Mouse (Mus musculus) cortical plate, adult 2 months (tissue): ENCODE data around the gene Cstf1. TPM values are rescaled to one million over a fixed set of nuclear protein-coding genes. Genes with fewer than 3 reads are reported as not detected.

Experiments
- H3K27ac ChIP-seq: fragments of 200-500 bp; 2 replicates; pipeline ENCODE4 v1.5.1; 2012; ENCODE audit warnings: low read length, control low read depth, inconsistent platforms; ENCODE audit not compliant: insufficient read depth
- H3K4me1 ChIP-seq: fragments of 200-500 bp; 2 replicates; pipeline ENCODE4 v1.6.1; 2011; ENCODE audit warnings: low read length; ENCODE audit not compliant: control insufficient read depth, insufficient read depth
- H3K4me3 ChIP-seq: fragments of 200-500 bp; 2 replicates; pipeline ENCODE4 v1.5.1; 2011; ENCODE audit warnings: mild to moderate bottlenecking, low read length, control low read depth; ENCODE audit not compliant: insufficient read depth
- CTCF ChIP-seq: fragments of 200-500 bp; IDR thresholded peaks from 2 replicates; pipeline ENCODE4 v1.5.1; 2011; ENCODE audit warnings: mild to moderate bottlenecking, control low read depth, low read length; ENCODE audit not compliant: insufficient read depth; ENCODE audit errors: extremely low read depth
- POLR2A ChIP-seq: fragments of 200-500 bp; IDR thresholded peaks from 2 replicates; pipeline ENCODE4 v1.6.1; 2011; ENCODE audit warnings: mild to moderate bottlenecking, low read length, control low read depth; ENCODE audit not compliant: insufficient read depth; ENCODE audit errors: extremely low read depth
- polyA plus RNA-seq: library from polyadenylated mRNA; depleted of rRNA; stranded (reverse); fragments of >200 nt; gene quantifications from 2 replicates; pipeline ENCODE4 v1.2.3, GENCODE M21; 2012

Cstf1 gene
- polyA plus RNA-seq, 1 experiment = 25.7 TPM

- peaks cover 5% of the 10 kb centered on the region for H3K4me1 ChIP-seq
- TF ChIP-seq POLR2A (no peak), CTCF (no peak)
- H3K27ac ChIP-seq = no peak within 1 kb of the TSS
- H3K4me3 ChIP-seq = no peak within 1 kb of the TSS
Observed at GRCm38 (mm10) chr2:172393391-172394051, 23.0 kb downstream of the Cstf1 start, which contains the start of gene Cass4. TSS of gene Cass4 (plus strand) at chr2:172393794.

GRCm38 (mm10) chr2:172394052-172394392, 23.5 kb downstream of the Cstf1 start:
- H3K27ac ChIP-seq = no peak overlapping the region
- peaks cover 5% of the 10 kb centered on the region for H3K4me1 ChIP-seq
- TF ChIP-seq POLR2A = no peak
- no peak for TF ChIP-seq CTCF
- no peak overlapping the region for H3K4me3 ChIP-seq

GRCm38 (mm10) chr2:172394671-172395070, 24.2 kb downstream of the Cstf1 start:
- H3K4me1 ChIP-seq = peaks cover 5% of the 10 kb centered on the region
- TF ChIP-seq POLR2A (no peak), CTCF (no peak)
- H3K27ac ChIP-seq = no peak overlapping the region
- H3K4me3 ChIP-seq = no peak overlapping the region

- Histone ChIP-seq H3K27ac (no peak overlapping the region), H3K4me3 (no peak overlapping the region), H3K4me1 (peaks cover 3% of the 10 kb centered on the region)
- TF ChIP-seq CTCF = no peak
- TF ChIP-seq POLR2A = no peak
Observed at GRCm38 (mm10) chr2:172395961-172396360, 25.5 kb downstream of the Cstf1 start.

- TF ChIP-seq CTCF = no peak
- no peak for TF ChIP-seq POLR2A
- no peaks in the 10 kb centered on the region for H3K4me1 ChIP-seq
Observed at GRCm38 (mm10) chr2:172399901-172400300, 29.4 kb downstream of the Cstf1 start.

GRCm38 (mm10) chr2:172401116-172401825, 30.8 kb downstream of the Cstf1 start:
- H3K4me3 ChIP-seq = no peak overlapping the region
- H3K4me1 ChIP-seq = no peaks in the 10 kb centered on the region
- no peak overlapping the region for H3K27ac ChIP-seq
- TF ChIP-seq CTCF = no peak
- no peak for TF ChIP-seq POLR2A

More at GRCm38 (mm10) chr2:172399901-172400300, 29.4 kb downstream of the Cstf1 start:
- Histone ChIP-seq H3K4me3 (no peak overlapping the region), H3K27ac (no peak overlapping the region)

GRCm38 (mm10) chr2:172404239-172404638, 33.8 kb downstream of the Cstf1 start:
- Histone ChIP-seq H3K4me1 (no peaks in the 10 kb centered on the region), H3K27ac (no peak overlapping the region)
- TF ChIP-seq POLR2A (no peak), CTCF (no peak)

GRCm38 (mm10) chr2:172405011-172405410, 34.5 kb downstream of the Cstf1 start:
- no peaks in the 10 kb centered on the region for H3K4me1 ChIP-seq
- H3K4me3 ChIP-seq = no peak overlapping the region
- no peak overlapping the region for H3K27ac ChIP-seq
- TF ChIP-seq CTCF = no peak
- no peak for TF ChIP-seq POLR2A

More at GRCm38 (mm10) chr2:172404239-172404638, 33.8 kb downstream of the Cstf1 start:
- no peak overlapping the region for H3K4me3 ChIP-seq

GRCm38 (mm10) chr2:172406173-172406572, 35.7 kb downstream of the Cstf1 start:
- Histone ChIP-seq H3K27ac (no peak overlapping the region), H3K4me3 (no peak overlapping the region)
- TF ChIP-seq CTCF (no peak), POLR2A (no peak)

GRCm38 (mm10) chr2:172407499-172407898, 37.0 kb downstream of the Cstf1 start:
- Histone ChIP-seq H3K4me3 (no peak overlapping the region), H3K4me1 (no peaks in the 10 kb centered on the region), H3K27ac (no peak overlapping the region)
- TF ChIP-seq POLR2A (no peak), CTCF (no peak)

More at GRCm38 (mm10) chr2:172406173-172406572, 35.7 kb downstream of the Cstf1 start:
- H3K4me1 ChIP-seq = no peaks in the 10 kb centered on the region
